Mouse (Mus musculus): ENCODE results near the gene Spag16. TPM values are rescaled to one million over a fixed set of nuclear protein-coding genes. Genes with fewer than 3 reads are reported as not detected.
A peak's percentile ranks its signal among the peaks of the same experiment; 100 is the strongest.

The Spag16 gene
- total and polyA plus RNA-seq, 2 experiments from 2014 or later = 1.3 to 2.8 TPM

- no peaks in the 10 kb centered on the region for H3K27me3 ChIP-seq (ENCODE audit: insufficient read depth, low read length)
- H3K4me1 ChIP-seq (ENCODE audit: insufficient read depth, low read length) = no peaks in the 10 kb centered on the region
- H3K27ac ChIP-seq = no peak overlapping the region
- no peak for ATAC-seq
- H3K9me3 ChIP-seq (ENCODE audit: low read length) = no peaks in the 10 kb centered on the region
- no peaks in the 10 kb centered on the region for H3K36me3 ChIP-seq (ENCODE audit: insufficient read depth, low read length)
- H3K9ac ChIP-seq (replicated peaks; ENCODE audit: low read length) = no peak overlapping the region
- DNase-seq (ENCODE audit: low spot score) = no peak
- TF ChIP-seq CTCF (IDR thresholded peaks at IDR 0.05; ENCODE audit: low read depth) = no peak
- no peak overlapping the region for H3K4me2 ChIP-seq (ENCODE audit: low read depth, low read length)
- WGBS = 75% methylated on average over 2 of the region's 2 CpGs
- no peak overlapping the region for H3K4me3 ChIP-seq (ENCODE audit: low read length)
Observed at GRCm38 (mm10) chr1:70279296-70279695, 452.5 kb downstream of the Spag16 start.

- 97% methylated on average over 1 of the region's 1 CpGs for WGBS
- Histone ChIP-seq H3K9ac (replicated peaks; ENCODE audit: low read length) (no peak overlapping the region), H3K4me2 (ENCODE audit: low read depth, low read length) (no peak overlapping the region), H3K4me3 (ENCODE audit: low read length) (no peak overlapping the region), H3K36me3 (ENCODE audit: insufficient read depth, low read length) (no peaks in the 10 kb centered on the region), H3K27ac (no peak overlapping the region), H3K9me3 (ENCODE audit: low read length) (no peaks in the 10 kb centered on the region), H3K4me1 (ENCODE audit: insufficient read depth, low read length) (no peaks in the 10 kb centered on the region), H3K27me3 (ENCODE audit: insufficient read depth, low read length) (no peaks in the 10 kb centered on the region)
- no peak for TF ChIP-seq CTCF (IDR thresholded peaks at IDR 0.05; ENCODE audit: low read depth)
- ATAC-seq = no peak
- DNase-seq (ENCODE audit: low spot score) = no peak
Observed at GRCm38 (mm10) chr1:70283388-70283787, 456.6 kb downstream of the Spag16 start.

- Histone ChIP-seq H3K9ac (replicated peaks; ENCODE audit: low read length) (no peak overlapping the region), H3K4me2 (ENCODE audit: low read depth, low read length) (no peak overlapping the region), H3K27ac (no peak overlapping the region), H3K27me3 (ENCODE audit: insufficient read depth, low read length) (no peaks in the 10 kb centered on the region), H3K36me3 (ENCODE audit: insufficient read depth, low read length) (no peaks in the 10 kb centered on the region), H3K4me3 (ENCODE audit: low read length) (no peak overlapping the region), H3K4me1 (ENCODE audit: insufficient read depth, low read length) (no peaks in the 10 kb centered on the region), H3K9me3 (ENCODE audit: low read length) (no peaks in the 10 kb centered on the region)
- ATAC-seq (no peak), DNase-seq (ENCODE audit: low spot score) (no peak)
- WGBS = 63% methylated on average over 1 of the region's 1 CpGs
- TF ChIP-seq CTCF (IDR thresholded peaks at IDR 0.05; ENCODE audit: low read depth) = no peak
Observed at GRCm38 (mm10) chr1:70284140-70284539, 457.4 kb downstream of the Spag16 start.

GRCm38 (mm10) chr1:70316128-70316765 is 489.5 kb downstream of the Spag16 start:
- no peak overlapping the region for H3K9ac ChIP-seq (replicated peaks; ENCODE audit: low read length)
- no peak for TF ChIP-seq CTCF (IDR thresholded peaks at IDR 0.05; ENCODE audit: low read depth)
- H3K4me3 ChIP-seq (ENCODE audit: low read length) = no peak overlapping the region
- H3K27me3 ChIP-seq (ENCODE audit: insufficient read depth, low read length) = no peaks in the 10 kb centered on the region
- H3K4me2 ChIP-seq (ENCODE audit: low read depth, low read length) = no peak overlapping the region
- H3K4me1 ChIP-seq (ENCODE audit: insufficient read depth, low read length) = no peaks in the 10 kb centered on the region
- H3K9me3 ChIP-seq (ENCODE audit: low read length) = no peaks in the 10 kb centered on the region
- WGBS = 63% methylated on average over 13 of the region's 13 CpGs
- ATAC-seq (0 out of 2 replicates have a peak, but pooled peaks have one; percentile 32), DNase-seq (ENCODE audit: low spot score) (peak; percentile 4)
- no peaks in the 10 kb centered on the region for H3K36me3 ChIP-seq (ENCODE audit: insufficient read depth, low read length)
- no peak overlapping the region for H3K27ac ChIP-seq

- Histone ChIP-seq H3K9me3 (ENCODE audit: low read length) (no peaks in the 10 kb centered on the region), H3K4me1 (ENCODE audit: insufficient read depth, low read length) (no peaks in the 10 kb centered on the region), H3K4me2 (ENCODE audit: low read depth, low read length) (no peak overlapping the region), H3K4me3 (ENCODE audit: low read length) (no peak overlapping the region), H3K27ac (no peak overlapping the region), H3K27me3 (ENCODE audit: insufficient read depth, low read length) (no peaks in the 10 kb centered on the region), H3K36me3 (ENCODE audit: insufficient read depth, low read length) (no peaks in the 10 kb centered on the region), H3K9ac (replicated peaks; ENCODE audit: low read length) (no peak overlapping the region)
- ATAC-seq (no peak), DNase-seq (ENCODE audit: low spot score) (no peak)
- WGBS = 68% methylated on average over 4 of the region's 4 CpGs
- TF ChIP-seq CTCF (IDR thresholded peaks at IDR 0.05; ENCODE audit: low read depth) = no peak
Observed at GRCm38 (mm10) chr1:70320951-70321350, 494.2 kb downstream of the Spag16 start.

- Histone ChIP-seq H3K4me1 (ENCODE audit: insufficient read depth, low read length) (no peaks in the 10 kb centered on the region), H3K4me3 (ENCODE audit: low read length) (no peak overlapping the region), H3K27ac (no peak overlapping the region), H3K36me3 (ENCODE audit: insufficient read depth, low read length) (no peaks in the 10 kb centered on the region), H3K4me2 (ENCODE audit: low read depth, low read length) (no peak overlapping the region), H3K9me3 (ENCODE audit: low read length) (no peaks in the 10 kb centered on the region), H3K27me3 (ENCODE audit: insufficient read depth, low read length) (no peaks in the 10 kb centered on the region), H3K9ac (replicated peaks; ENCODE audit: low read length) (no peak overlapping the region)
- DNase-seq (ENCODE audit: low spot score) (no peak), ATAC-seq (no peak)
- no peak for TF ChIP-seq CTCF (IDR thresholded peaks at IDR 0.05; ENCODE audit: low read depth)
- WGBS = 62% methylated on average over 2 of the region's 2 CpGs
Observed at GRCm38 (mm10) chr1:70346179-70346578, 519.4 kb downstream of the Spag16 start.

- no peak for TF ChIP-seq CTCF (IDR thresholded peaks at IDR 0.05; ENCODE audit: low read depth)
- DNase-seq (ENCODE audit: low spot score) (no peak), ATAC-seq (no peak)
- no peaks in the 10 kb centered on the region for H3K27me3 ChIP-seq (ENCODE audit: insufficient read depth, low read length)
- H3K4me3 ChIP-seq (ENCODE audit: low read length) = no peak overlapping the region
- H3K27ac ChIP-seq = no peak overlapping the region
- no peaks in the 10 kb centered on the region for H3K36me3 ChIP-seq (ENCODE audit: insufficient read depth, low read length)
- no peak overlapping the region for H3K9ac ChIP-seq (replicated peaks; ENCODE audit: low read length)
- H3K4me1 ChIP-seq (ENCODE audit: insufficient read depth, low read length) = no peaks in the 10 kb centered on the region
- no peak overlapping the region for H3K4me2 ChIP-seq (ENCODE audit: low read depth, low read length)
- no peaks in the 10 kb centered on the region for H3K9me3 ChIP-seq (ENCODE audit: low read length)
- 65% methylated on average over 3 of the region's 3 CpGs for WGBS
Observed at GRCm38 (mm10) chr1:70351371-70351770, 524.6 kb downstream of the Spag16 start.
